Comparison of ENCODE assay signal across 21 mouse cellular contexts in genomic region chr3:149209260-149209659, GRCm38 (mm10).
DNase-seq lines count a peak whose midpoint lies in the region; ATAC-seq and TF ChIP-seq lines count a peak whose summit lies in the region.
"Had no signal": no experiment of that assay in that cellular context is flagged by ENCODE, and none has a peak within 500 bp of the region (broad histone marks: within the 10 kb centered on the region; RNA-seq: fewer than 3 reads in every experiment).

No protein-coding gene starts in this region.

- H3K4me2 ChIP-seq in liver, embryonic 12.5 days, result no peak overlapping the region
- H3K4me2 ChIP-seq: embryonic facial prominence, embryonic 13.5 days; embryonic facial prominence, embryonic 15.5 days; forebrain, embryonic 12.5 days had no signal

- H3K79me2 ChIP-seq in liver, adult 2 months (ENCODE audit: control insufficient read depth, insufficient read depth, low read length), result no peaks in the 10 kb centered on the region

- no peak overlapping the region for H3K4me3 ChIP-seq in kidney, adult 2 months (ENCODE audit: insufficient read depth, low read depth, low read length)
- H3K4me3 ChIP-seq in liver, adult 2 months (ENCODE audit: insufficient read depth, low read depth, low read length), result no peak overlapping the region
- no peak overlapping the region for H3K4me3 ChIP-seq in liver, embryonic 12.5 days
- H3K4me3 ChIP-seq: embryonic facial prominence, embryonic 13.5 days; embryonic facial prominence, embryonic 15.5 days; erythroblast, embryonic 14.5 days; forebrain, embryonic 10.5 days; forebrain, embryonic 12.5 days had no signal

- no peaks in the 10 kb centered on the region for H3K9me3 ChIP-seq in liver, embryonic 12.5 days (replicated peaks)
- H3K9me3 ChIP-seq: embryonic facial prominence, embryonic 13.5 days; embryonic facial prominence, embryonic 15.5 days; forebrain, embryonic 10.5 days; forebrain, embryonic 12.5 days had no signal

- peak; percentile 41 for DNase-seq in kidney, adult 2 months
- no peak for DNase-seq in kidney, postnatal 25 days
- DNase-seq in liver, adult 2 months (ENCODE audit: extremely low read depth, low read depth, low spot score), result peak; percentile 88
- DNase-seq: adrenal gland, adult 2 months; adrenal gland, postnatal 10 days; adrenal gland, postnatal 25 days; cerebellum, adult 11 months; cerebellum, adult 18-20 months; cerebellum, adult 8-10 months; cerebellum, adult 9-11 months; cerebellum, postnatal 14 days; cerebellum, postnatal 36 days; embryo, embryonic 11 days had no signal

- no peak for ATAC-seq in liver, embryonic 12.5 days
- ATAC-seq: forebrain, embryonic 14.5 days; forebrain, embryonic 16.5 days had no signal

- no peak for TF ChIP-seq CTCF in kidney, adult 2 months (conservative IDR thresholded peaks at IDR 0.05; ENCODE audit: insufficient read depth, insufficient read length, low read depth, low read length)
- TF ChIP-seq CTCF in liver, adult 2 months (IDR thresholded peaks at IDR 0.05; ENCODE audit: low read depth, low read length), result no peak

- TF ChIP-seq POLR2A in kidney, adult 2 months (IDR thresholded peaks at IDR 0.05; ENCODE audit: low read depth, low read length), result no peak
- no peak for TF ChIP-seq POLR2A in liver, adult 2 months (IDR thresholded peaks at IDR 0.05; ENCODE audit: extremely low read depth, insufficient read depth, low read length)

- peaks cover 4% of the 10 kb centered on the region; the same call in 1 of the 2 replicates for H3K4me1 ChIP-seq in kidney, adult 2 months (ENCODE audit: control insufficient read depth, insufficient read depth, low read length)
- 0 out of 2 replicates have a peak, but pooled peaks cover 2% of the 10 kb centered on the region for H3K4me1 ChIP-seq in liver, adult 2 months (ENCODE audit: control insufficient read depth, insufficient read depth, low read length)
- H3K4me1 ChIP-seq in liver, embryonic 12.5 days, result no peaks in the 10 kb centered on the region
- H3K4me1 ChIP-seq: embryonic facial prominence, embryonic 13.5 days; embryonic facial prominence, embryonic 15.5 days; forebrain, embryonic 12.5 days had no signal

- 84% methylated on average over 2 of the region's 2 CpGs for WGBS in kidney, adult 2 months
- WGBS in liver, adult 2 months, result 52% methylated on average over 2 of the region's 2 CpGs
- 68% methylated on average over 2 of the region's 2 CpGs for WGBS in liver, embryonic 12.5 days (ENCODE audit: insufficient replicate concordance)

- no peaks in the 10 kb centered on the region for H3K36me3 ChIP-seq in kidney, adult 2 months (ENCODE audit: control insufficient read depth, insufficient read depth, low read length)
- no peaks in the 10 kb centered on the region for H3K36me3 ChIP-seq in liver, adult 2 months (ENCODE audit: control insufficient read depth, insufficient read depth, low read length)
- H3K36me3 ChIP-seq in liver, embryonic 12.5 days, result no peaks in the 10 kb centered on the region
- H3K36me3 ChIP-seq: embryonic facial prominence, embryonic 13.5 days; embryonic facial prominence, embryonic 15.5 days; forebrain, embryonic 10.5 days; forebrain, embryonic 12.5 days had no signal

- H3K27ac ChIP-seq in kidney, adult 2 months (ENCODE audit: insufficient read depth, low read depth, low read length), result no peak overlapping the region
- H3K27ac ChIP-seq in liver, adult 2 months (replicated peaks; ENCODE audit: insufficient read depth, low read depth, low read length), result no peak overlapping the region
- H3K27ac ChIP-seq in liver, embryonic 12.5 days, result no peak overlapping the region
- H3K27ac ChIP-seq: embryonic facial prominence, embryonic 13.5 days; embryonic facial prominence, embryonic 15.5 days; forebrain, embryonic 10.5 days; forebrain, embryonic 12.5 days had no signal

- no peak overlapping the region for H3K9ac ChIP-seq in liver, adult 2 months (ENCODE audit: low read depth, low read length)
- no peak overlapping the region for H3K9ac ChIP-seq in liver, embryonic 12.5 days
- H3K9ac ChIP-seq: embryonic facial prominence, embryonic 13.5 days; embryonic facial prominence, embryonic 15.5 days; forebrain, embryonic 12.5 days had no signal

- H3K27me3 ChIP-seq in kidney, adult 2 months (replicated peaks; ENCODE audit: control insufficient read depth, insufficient read depth, low read length), result no peaks in the 10 kb centered on the region
- no peaks in the 10 kb centered on the region for H3K27me3 ChIP-seq in liver, adult 2 months (ENCODE audit: control insufficient read depth, insufficient read depth, low read length)
- H3K27me3 ChIP-seq in liver, embryonic 12.5 days (replicated peaks), result no peaks in the 10 kb centered on the region
- H3K27me3 ChIP-seq: embryonic facial prominence, embryonic 13.5 days; embryonic facial prominence, embryonic 15.5 days; forebrain, embryonic 12.5 days had no signal

Comparison
In these comparisons a context has a peak if more than half of its experiments do, and no peak if none do; other contexts are left out.
1. DNase-seq: peak in kidney, adult 2 months (single experiment) and liver, adult 2 months (single experiment); none in kidney, postnatal 25 days (0 of 2).